Mouse (Mus musculus) CH12.LX (cell line): ENCODE results near the gene Ttc14.

ENCODE experiments used
- CHD1 ChIP-seq: IDR thresholded peaks from 2 replicates; pipeline ENCODE4 v1.6.1; 2012; ENCODE audit warnings: low read depth, low read length, improper control_type of control experiment, inconsistent platforms
- CTCF ChIP-seq, 2 experiments: IDR thresholded peaks in 1 of 2; conservative IDR thresholded peaks in 1 of 2; 2 replicates each; pipeline ENCODE4 v1.5.1; 2011 to 2012; ENCODE audit warnings: low read depth in 2 of 2, low read length in 2 of 2, improper control_type of control experiment in 1 of 2, inconsistent platforms in 1 of 2, mild to moderate bottlenecking in 1 of 2, moderate library complexity in 1 of 2
- ELF1 ChIP-seq: IDR thresholded peaks from 2 replicates; pipeline ENCODE4 v1.6.1; 2014; ENCODE audit warnings: low read depth, mild to moderate bottlenecking, inconsistent platforms, low read length, improper control_type of control experiment
- EP300 ChIP-seq: IDR thresholded peaks from 2 replicates; pipeline ENCODE4 v1.6.1; 2011; ENCODE audit warnings: low read length, improper control_type of control experiment
- IRF4 ChIP-seq: IDR thresholded peaks from 2 replicates; pipeline ENCODE4 v1.6.1; 2014; ENCODE audit warnings: low read depth, mild to moderate bottlenecking, inconsistent platforms, low read length, improper control_type of control experiment
- SMC3 ChIP-seq: IDR thresholded peaks from 2 replicates; pipeline ENCODE4 v1.6.1; 2011; ENCODE audit warnings: low read depth, low read length, improper control_type of control experiment
- USF1 ChIP-seq: IDR thresholded peaks from 2 replicates; pipeline ENCODE4 v1.6.1; 2014; ENCODE audit warnings: low read depth, mild to moderate bottlenecking, inconsistent platforms, low read length, improper control_type of control experiment
- ZMIZ1 ChIP-seq: IDR thresholded peaks from 2 replicates; pipeline ENCODE4 v1.6.1; 2012; ENCODE audit warnings: low read depth, mild to moderate bottlenecking, inconsistent platforms, low read length, improper control_type of control experiment

- TF ChIP-seq USF1 (no peak), EP300 (no peak), ZMIZ1 (no peak), IRF4 (no peak), SMC3 (no peak), CHD1 (no peak), CTCF (conservative IDR thresholded peaks at IDR 0.05 in 1 of 2, IDR thresholded peaks at IDR 0.05 in 1 of 2; ENCODE audit: low read depth in 2 of 2, low read length in 2 of 2) (no peak), ELF1 (no peak)
Measured at GRCm38 (mm10) chr3:33864000-33864540, 64.4 kb downstream of the Ttc14 start.
